Mouse (Mus musculus) neural tube, embryonic 11.5 days (tissue): ENCODE data around the gene Ppfia4. TPM values are rescaled to one million over a fixed set of nuclear protein-coding genes. Genes with fewer than 3 reads are reported as not detected.
"Not testable (repeated sequence)": the region's sequence is repeated elsewhere in the genome, so short reads cannot be mapped to it uniquely, and the experiment has no call there.

Experiments used
- ATAC-seq: fragments of 200-750 bp; cut with Nextera tagmentation; 2 replicates; pipeline ENCODE4 v1.8.0; 2017; ENCODE audit warnings: moderate number of reproducible peaks, mild to moderate bottlenecking, moderate TSS enrichment, moderate library complexity; ENCODE audit not compliant: insufficient read depth, low FRiP score, low TSS enrichment
- DNase-seq: peaks from one replicate; pipeline ENCODE4 v3.0.0-alpha.2; 2015; ENCODE audit warnings: low spot score
- H3K27ac ChIP-seq: fragments of 300-500 bp; sonication (generic); 2 replicates; pipeline ENCODE4 v1.5.1; 2014; ENCODE audit warnings: low read depth, mild to moderate bottlenecking, low read length
- H3K27me3 ChIP-seq: fragments of 300-500 bp; sonication (generic); 2 replicates; pipeline ENCODE4 v1.6.1; 2014; ENCODE audit warnings: mild to moderate bottlenecking, low read length, mixed read lengths; ENCODE audit not compliant: control insufficient read depth, insufficient read depth
- H3K36me3 ChIP-seq: fragments of 300-500 bp; sonication (generic); 2 replicates; pipeline ENCODE4 v1.6.1; 2014; ENCODE audit warnings: mild to moderate bottlenecking, low read length, moderate library complexity, mixed read lengths; ENCODE audit not compliant: control insufficient read depth, insufficient read depth
- H3K4me1 ChIP-seq: fragments of 300-500 bp; sonication (generic); 2 replicates; pipeline ENCODE4 v1.6.1; 2014; ENCODE audit warnings: low read length, mixed read lengths; ENCODE audit not compliant: control insufficient read depth, insufficient read depth
- H3K4me2 ChIP-seq: fragments of 300-500 bp; sonication (generic); 2 replicates; pipeline ENCODE4 v1.6.1; 2014; ENCODE audit warnings: low read depth, mild to moderate bottlenecking, moderate library complexity
- H3K4me3 ChIP-seq: fragments of 300-500 bp; sonication (generic); 2 replicates; pipeline ENCODE4 v1.5.1; 2014; ENCODE audit warnings: low read depth, low read length
- H3K9ac ChIP-seq: fragments of 300-500 bp; sonication (generic); 2 replicates; pipeline ENCODE4 v1.6.1; 2014; ENCODE audit warnings: mild to moderate bottlenecking, low read length
- H3K9me3 ChIP-seq: fragments of 300-500 bp; sonication (generic); 2 replicates; pipeline ENCODE4 v1.6.1; 2016; ENCODE audit warnings: low read length; ENCODE audit not compliant: control insufficient read depth
- WGBS: fragments of 180-500 bp; shearing (Covaris S2); extraction: QIAGEN DNeasy Blood & Tissue Kit; methylation state at CpG from one replicate; pipeline ENCODE4 v1.1.7; 2014; 5-methylcytosine and 5-hydroxymethylcytosine counted together
- polyA plus RNA-seq: library from polyadenylated mRNA; unstranded; fragments of >200 nt; fragmentation: Nextera tagmentation; extraction: Ambion mirVana; gene quantifications from 2 replicates; pipeline ENCODE4 v1.2.1, GENCODE M21; 2014

Gene Ppfia4
- polyA plus RNA-seq, 1 experiment from 2014 or later, result 3.9 TPM

GRCm38 (mm10) chr1:134275616-134276464, 56.9 kb downstream of the Ppfia4 start:
- no peak for DNase-seq
- ATAC-seq, result no peak
- no peak overlapping the region for H3K4me2 ChIP-seq
- no peaks in the 10 kb centered on the region for H3K36me3 ChIP-seq
- H3K4me3 ChIP-seq, result no peak overlapping the region
- no peaks in the 10 kb centered on the region for H3K27me3 ChIP-seq
- no peak overlapping the region for H3K27ac ChIP-seq
- H3K4me1 ChIP-seq, result no peaks in the 10 kb centered on the region
- no peak overlapping the region for H3K9ac ChIP-seq
- WGBS, result 70% methylated on average over 13 of the region's 13 CpGs
- H3K9me3 ChIP-seq, result no peaks in the 10 kb centered on the region

GRCm38 (mm10) chr1:134274483-134274920, 58.2 kb downstream of the Ppfia4 start:
- no peaks in the 10 kb centered on the region for H3K36me3 ChIP-seq
- ATAC-seq (no peak), DNase-seq (no peak)
- H3K4me3 ChIP-seq, result no peak overlapping the region
- no peak overlapping the region for H3K9ac ChIP-seq
- no peaks in the 10 kb centered on the region for H3K4me1 ChIP-seq
- no peak overlapping the region for H3K4me2 ChIP-seq
- no peaks in the 10 kb centered on the region for H3K9me3 ChIP-seq
- WGBS, result 64% methylated on average over 7 of the region's 7 CpGs
- H3K27ac ChIP-seq, result no peak overlapping the region
- H3K27me3 ChIP-seq, result no peaks in the 10 kb centered on the region

GRCm38 (mm10) chr1:134273493-134274395, 59.0 kb downstream of the Ppfia4 start:
- H3K4me3 ChIP-seq, result no peak overlapping the region
- H3K27ac ChIP-seq, result no peak overlapping the region
- H3K27me3 ChIP-seq, result no peaks in the 10 kb centered on the region
- 66% methylated on average over 9 of the region's 9 CpGs for WGBS
- H3K9ac ChIP-seq, result no peak overlapping the region
- no peaks in the 10 kb centered on the region for H3K9me3 ChIP-seq
- H3K4me2 ChIP-seq, result no peak overlapping the region
- H3K36me3 ChIP-seq, result no peaks in the 10 kb centered on the region
- H3K4me1 ChIP-seq, result no peaks in the 10 kb centered on the region
- ATAC-seq (no peak), DNase-seq (no peak)

GRCm38 (mm10) chr1:134272754-134273250, 59.9 kb downstream of the Ppfia4 start:
- DNase-seq (no peak), ATAC-seq (no peak)
- H3K4me2 ChIP-seq, result no peak overlapping the region
- 71% methylated on average over 5 of the region's 5 CpGs for WGBS
- no peaks in the 10 kb centered on the region for H3K36me3 ChIP-seq
- H3K27ac ChIP-seq, result no peak overlapping the region
- no peaks in the 10 kb centered on the region for H3K4me1 ChIP-seq
- H3K9ac ChIP-seq, result no peak overlapping the region
- no peaks in the 10 kb centered on the region for H3K9me3 ChIP-seq
- H3K27me3 ChIP-seq, result no peaks in the 10 kb centered on the region
- no peak overlapping the region for H3K4me3 ChIP-seq

- Histone ChIP-seq H3K9me3 (no peaks in the 10 kb centered on the region), H3K27me3 (no peaks in the 10 kb centered on the region), H3K4me1 (no peaks in the 10 kb centered on the region), H3K27ac (no peak overlapping the region), H3K4me3 (no peak overlapping the region), H3K9ac (no peak overlapping the region), H3K36me3 (no peaks in the 10 kb centered on the region), H3K4me2 (no peak overlapping the region)
- ATAC-seq (no peak), DNase-seq (no peak)
- 74% methylated on average over 7 of the region's 7 CpGs for WGBS
Observed at GRCm38 (mm10) chr1:134270026-134270425, 62.7 kb downstream of the Ppfia4 start.

GRCm38 (mm10) chr1:134265797-134266196, 66.9 kb downstream of the Ppfia4 start:
- no peaks in the 10 kb centered on the region for H3K27me3 ChIP-seq
- no peak overlapping the region for H3K27ac ChIP-seq
- H3K36me3 ChIP-seq, result no peaks in the 10 kb centered on the region
- H3K9me3 ChIP-seq, result peaks cover under 1% of the 10 kb centered on the region; the same call in 1 of the 2 replicates
- H3K4me3 ChIP-seq, result no peak overlapping the region
- no peak overlapping the region for H3K9ac ChIP-seq
- ATAC-seq (no peak), DNase-seq (no peak)
- 45% methylated on average over 2 of the region's 2 CpGs for WGBS
- no peaks in the 10 kb centered on the region for H3K4me1 ChIP-seq
- H3K4me2 ChIP-seq, result no peak overlapping the region

- H3K27ac ChIP-seq, result no peak overlapping the region
- no peak overlapping the region for H3K9ac ChIP-seq
- H3K4me1 ChIP-seq, result no peaks in the 10 kb centered on the region
- H3K27me3 ChIP-seq, result no peaks in the 10 kb centered on the region
- ATAC-seq (no peak), DNase-seq (no peak)
- 88% methylated on average over 6 of the region's 6 CpGs for WGBS
- no peak overlapping the region for H3K4me2 ChIP-seq
- peaks cover 3% of the 10 kb centered on the region; the same call in 1 of the 2 replicates for H3K9me3 ChIP-seq
- no peak overlapping the region for H3K4me3 ChIP-seq
- H3K36me3 ChIP-seq, result no peaks in the 10 kb centered on the region
Observed at GRCm38 (mm10) chr1:134264341-134264740, 68.4 kb downstream of the Ppfia4 start.

- whole genome bisulfite sequencing, result 76% methylated on average over 1 of the region's 1 CpGs
- not testable (repeated sequence) for ATAC-seq, DNase-seq, H3K9me3 ChIP-seq, H3K4me1 ChIP-seq, H3K27ac ChIP-seq, H3K4me2 ChIP-seq, H3K36me3 ChIP-seq, H3K4me3 ChIP-seq, H3K27me3 ChIP-seq, H3K9ac ChIP-seq
Observed at GRCm38 (mm10) chr1:134249681-134250080, 83.0 kb downstream of the Ppfia4 start.
